Mouse (Mus musculus) CH12.LX (cell line): ENCODE results near the gene Lhcgr. TPM values are rescaled to one million over a fixed set of nuclear protein-coding genes. Genes with fewer than 3 reads are reported as not detected.

Experiments
- DNase-seq: peaks from one replicate; pipeline ENCODE4 v3.0.0-alpha.2; 2013; ENCODE audit errors: extremely low read depth
- H3K27ac ChIP-seq: 2 replicates; pipeline ENCODE4 v1.5.1; 2012; ENCODE audit warnings: low read depth, mild to moderate bottlenecking, control low read depth, moderate library complexity; ENCODE audit not compliant: insufficient read depth
- H3K27me3 ChIP-seq: replicated peaks from 2 replicates; pipeline ENCODE3; 2012; ENCODE audit warnings: inconsistent platforms
- H3K36me3 ChIP-seq, 2 experiments: replicated peaks in 1 of 2; 2 replicates each; pipeline versions ENCODE3 to v1.6.1; 2012; ENCODE audit warnings: inconsistent platforms in 1 of 2, low read length in 1 of 2, mild to moderate bottlenecking in 1 of 2, mixed read lengths in 1 of 2, moderate library complexity in 1 of 2; ENCODE audit not compliant: control insufficient read depth in 1 of 2, insufficient read depth in 1 of 2
- H3K4me1 ChIP-seq, 2 experiments: 2 replicates each; pipeline ENCODE4 v1.6.1; 2012; ENCODE audit warnings: inconsistent platforms in 1 of 2, moderate library complexity in 1 of 2; ENCODE audit not compliant: insufficient read depth in 2 of 2, control insufficient read depth in 1 of 2
- H3K4me2 ChIP-seq: 2 replicates; pipeline ENCODE4 v1.6.1; 2012; ENCODE audit warnings: low read depth, mild to moderate bottlenecking, control low read depth; ENCODE audit not compliant: poor library complexity, insufficient read depth, severe bottlenecking
- H3K4me3 ChIP-seq, 3 experiments: fragments of 150-350 bp in 1 of 3; sonication (generic) in 1 of 3; replicated peaks in 1 of 3; 2 replicates each; pipeline versions ENCODE3 to v1.5.1; 2011 to 2012; ENCODE audit warnings: low read depth in 2 of 3, low read length in 2 of 3, mild to moderate bottlenecking in 2 of 3, moderate library complexity in 2 of 3, control low read depth in 1 of 3, improper control_type of control experiment in 1 of 3, inconsistent platforms in 1 of 3, mixed read lengths in 1 of 3; ENCODE audit not compliant: poor library complexity in 1 of 3
- H3K79me2 ChIP-seq: replicated peaks from 2 replicates; pipeline ENCODE4 v1.6.1; 2012; ENCODE audit warnings: mild to moderate bottlenecking, moderate library complexity; ENCODE audit not compliant: control insufficient read depth, poor library complexity, insufficient read depth, severe bottlenecking; ENCODE audit errors: extremely low read depth
- H3K9ac ChIP-seq: 2 replicates; pipeline ENCODE4 v1.6.1; 2012; ENCODE audit warnings: low read depth, mild to moderate bottlenecking, control low read depth, moderate library complexity; ENCODE audit not compliant: insufficient read depth
- H3K9me3 ChIP-seq: replicated peaks from 2 replicates; pipeline ENCODE3; 2012; ENCODE audit warnings: low read length, inconsistent platforms, mixed read lengths
- CHD1 ChIP-seq: IDR thresholded peaks from 2 replicates; pipeline ENCODE4 v1.6.1; 2012; ENCODE audit warnings: low read depth, low read length, improper control_type of control experiment, inconsistent platforms
- E2F4 ChIP-seq: IDR thresholded peaks from 2 replicates; pipeline ENCODE4 v1.6.1; 2011; ENCODE audit warnings: low read depth, low read length, improper control_type of control experiment; ENCODE audit not compliant: insufficient replicate concordance
- EP300 ChIP-seq: IDR thresholded peaks from 2 replicates; pipeline ENCODE4 v1.6.1; 2011; ENCODE audit warnings: low read length, improper control_type of control experiment
- ETS1 ChIP-seq: conservative IDR thresholded peaks from 2 replicates; pipeline ENCODE4 v1.6.1; 2012; ENCODE audit warnings: low read depth, mild to moderate bottlenecking, inconsistent platforms, low read length, improper control_type of control experiment, moderate library complexity
- GABPA ChIP-seq: IDR thresholded peaks from 2 replicates; pipeline ENCODE4 v1.6.1; 2012; ENCODE audit warnings: low read depth, low read length, improper control_type of control experiment, inconsistent platforms; ENCODE audit not compliant: insufficient replicate concordance
- HCFC1 ChIP-seq: IDR thresholded peaks from 2 replicates; pipeline ENCODE4 v1.6.1; 2012; ENCODE audit warnings: low read depth, mild to moderate bottlenecking, inconsistent platforms, low read length, improper control_type of control experiment
- JUN ChIP-seq: IDR thresholded peaks from 2 replicates; pipeline ENCODE4 v1.6.1; 2011; ENCODE audit warnings: low read depth, mild to moderate bottlenecking, low read length, improper control_type of control experiment, moderate library complexity; ENCODE audit not compliant: insufficient read depth
- MAZ ChIP-seq: IDR thresholded peaks from 2 replicates; pipeline ENCODE4 v1.6.1; 2012; ENCODE audit warnings: low read depth, mild to moderate bottlenecking, inconsistent platforms, low read length, improper control_type of control experiment, moderate library complexity
- MEF2A ChIP-seq: IDR thresholded peaks from 2 replicates; pipeline ENCODE4 v1.6.1; 2014; ENCODE audit warnings: low read depth, mild to moderate bottlenecking, inconsistent platforms, low read length, improper control_type of control experiment, borderline replicate concordance
- NRF1 ChIP-seq: IDR thresholded peaks from 2 replicates; pipeline ENCODE4 v1.6.1; 2014; ENCODE audit warnings: low read depth, mild to moderate bottlenecking, inconsistent platforms, low read length, improper control_type of control experiment, moderate library complexity
- PAX5 ChIP-seq: IDR thresholded peaks from 2 replicates; pipeline ENCODE4 v1.6.1; 2012; ENCODE audit warnings: low read length, inconsistent platforms, mixed read lengths
- POLR2A ChIP-seq: IDR thresholded peaks from 2 replicates; pipeline ENCODE4 v1.6.1; 2011; ENCODE audit warnings: low read depth, mild to moderate bottlenecking, improper control_type of control experiment, low read length
- ZC3H11A ChIP-seq: IDR thresholded peaks from 2 replicates; pipeline ENCODE4 v1.6.1; 2012; ENCODE audit warnings: low read depth, mild to moderate bottlenecking, inconsistent platforms, low read length, improper control_type of control experiment
- ZKSCAN1 ChIP-seq: IDR thresholded peaks from 2 replicates; pipeline ENCODE4 v1.6.1; 2012; ENCODE audit warnings: low read depth, inconsistent platforms, low read length, improper control_type of control experiment, borderline replicate concordance
- ZNF384 ChIP-seq: IDR thresholded peaks from 2 replicates; pipeline ENCODE4 v1.6.1; 2012; ENCODE audit warnings: low read depth, low read length, improper control_type of control experiment, inconsistent platforms
- dilution Hi-C: fragments of 300-500 bp; cut with MboI; formaldehyde crosslinking; loops from 2 replicates; pipeline ENCODE4 v1.14.3; 2020; ENCODE audit warnings: low sequenced_read_pairs; ENCODE audit not compliant: extremely low pct_unique_long_range_greater_than_20kb, extremely low pct_ligation_motif_present
- in situ Hi-C: fragments of 300-500 bp; cut with MboI; formaldehyde crosslinking; loops from 3 replicates; pipeline ENCODE4 v1.14.3; 2019; ENCODE audit warnings: low sequenced_read_pairs, low pct_ligation_motif_present, low pct_unique_long_range_greater_than_20kb, mixed read lengths
- polyA plus RNA-seq: library from polyadenylated mRNA; unstranded; fragments of >175 nt; gene quantifications from 2 replicates; pipeline ENCODE4 v1.2.1, GENCODE M21; 2012; ENCODE audit warnings: low read depth; ENCODE audit not compliant: insufficient read length
- total RNA-seq, 2 experiments: library from RNA; depleted of rRNA; stranded (reverse); fragments of 300-350 nt in 1 of 2; fragments of >200 nt in 1 of 2; gene quantifications; 2 replicates each; pipeline ENCODE4 v1.2.3; 2012 to 2014

Gene Lhcgr
- total and polyA plus RNA-seq, 3 experiments: not detected

GRCm38 (mm10) chr17:88670800-88671199 lies 121.0 kb downstream of the Lhcgr start:
- TF ChIP-seq ETS1 (no peak), NRF1 (no peak), MAZ (no peak)

DNA sequence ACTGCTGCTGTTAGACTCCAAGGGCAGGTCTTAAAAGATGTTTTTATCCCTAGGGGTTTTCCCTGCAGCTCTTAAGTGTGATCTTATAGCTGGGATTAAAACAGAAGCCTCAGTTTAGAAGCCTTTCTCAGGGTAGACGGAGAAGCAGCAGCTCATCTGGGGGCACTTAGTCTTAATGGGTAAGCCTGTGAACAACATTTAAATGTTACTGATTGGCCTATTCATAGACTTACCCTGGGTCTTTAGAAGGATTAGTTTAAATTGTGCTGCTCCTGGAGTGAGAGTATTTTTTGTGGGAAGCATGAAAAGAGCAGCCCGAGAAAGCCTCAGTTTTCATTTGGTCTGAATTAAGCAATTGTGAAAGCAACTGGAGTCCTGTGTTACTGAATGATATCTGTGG lies 121.9 kb downstream of the Lhcgr start:
- no peak overlapping the region for H3K4me3 ChIP-seq
- H3K9me3 ChIP-seq: no peaks in the 10 kb centered on the region
- H3K9ac ChIP-seq: no peak overlapping the region
- peaks cover 2 to 11% of the 10 kb centered on the region in 2 experiments; a peak in 2 of 4 replicates for H3K4me1 ChIP-seq
- no peaks in the 10 kb centered on the region for H3K27me3 ChIP-seq
- no peak overlapping the region for H3K27ac ChIP-seq
- DNase-seq: no peak
- dilution Hi-C loops: no loop called here
- H3K4me2 ChIP-seq: no peak overlapping the region
- H3K79me2 ChIP-seq: no peaks in the 10 kb centered on the region
- TF ChIP-seq MEF2A (no peak), ZKSCAN1 (no peak), JUN (no peak), ETS1 (no peak), POLR2A (no peak), CHD1 (no peak), HCFC1 (no peak), PAX5 (no peak), GABPA (no peak), ZC3H11A (no peak), EP300 (no peak), E2F4 (no peak), ZNF384 (no peak)
- in situ Hi-C loops: no loop called here
- no peaks in the 10 kb centered on the region for H3K36me3 ChIP-seq

More at GRCm38 (mm10) chr17:88670800-88671199, 121.0 kb downstream of the Lhcgr start:
- dilution Hi-C loops: no loop called here
- Histone ChIP-seq H3K9ac (no peak overlapping the region), H3K27me3 (no peaks in the 10 kb centered on the region), H3K4me2 (peak overlapping the region; percentile 55; the same call in 1 of the 2 replicates), H3K4me1 (peaks cover 2 to 11% of the 10 kb centered on the region in 2 experiments; a peak in 2 of 4 replicates), H3K4me3 (no peak overlapping the region), H3K27ac (no peak overlapping the region), H3K79me2 (no peaks in the 10 kb centered on the region), H3K36me3 (no peaks in the 10 kb centered on the region), H3K9me3 (no peaks in the 10 kb centered on the region)
- DNase-seq: no peak
- in situ Hi-C loops: no loop called here

- H3K4me3 ChIP-seq: no peak within 1 kb of the TSS
- no peak within 1 kb of the TSS for H3K27ac ChIP-seq
- H3K4me1 ChIP-seq: peaks cover 2 to 11% of the 10 kb centered on the region in 2 experiments; a peak in 2 of 4 replicates
- DNase-seq: no peak
- dilution Hi-C loops (no loop called here), in situ Hi-C loops (no loop called here)
- H3K36me3 ChIP-seq: no peaks in the 10 kb centered on the region
- TF ChIP-seq ETS1 (no peak), NRF1 (peak; percentile 81)
- H3K79me2 ChIP-seq: no peaks in the 10 kb centered on the region
- peak within 1 kb of the TSS; percentile 64; the same call in 1 of the 2 replicates for H3K4me2 ChIP-seq
- H3K9ac ChIP-seq: no peak within 1 kb of the TSS
- no peaks in the 10 kb centered on the region for H3K27me3 ChIP-seq
- no peaks in the 10 kb centered on the region for H3K9me3 ChIP-seq
Measured at GRCm38 (mm10) chr17:88668452-88668851, 123.3 kb downstream of the Lhcgr start, which contains the start of gene Gtf2a1l. Gene Gtf2a1l (plus strand): TSS chr17:88668660.

Other genes starting within 250 kb of the Lhcgr start
- gene Ston1, start 194.3 kb downstream of the Lhcgr start, total RNA-seq (2012; rRNA removed): 0.98 and 1.0 TPM in 2 replicates
- gene Ston1, start 194.3 kb downstream of the Lhcgr start, total RNA-seq (2014; rRNA removed): 0.31 and 1.1 TPM in 2 replicates
- 3.9 and 6.0 TPM in 2 replicates for gene Ston1, start 194.3 kb downstream of the Lhcgr start, polyA plus RNA-seq
- 0.08 TPM in 2 replicates for gene Gtf2a1l, start 123.3 kb downstream of the Lhcgr start, total RNA-seq (2012; rRNA removed)
- gene Gtf2a1l, start 123.3 kb downstream of the Lhcgr start, total RNA-seq (2014; rRNA removed): not detected in 2 replicates
- gene Gtf2a1l, start 123.3 kb downstream of the Lhcgr start, polyA plus RNA-seq: not detected in 2 replicates